Mouse (Mus musculus): Measurements from ENCODE around the gene Hbb-bs. TPM values are rescaled to one million over a fixed set of nuclear protein-coding genes. Genes with fewer than 3 reads are reported as not detected.
"Not testable (repeated sequence)": the region's sequence is repeated elsewhere in the genome, so short reads cannot be mapped to it uniquely, and the experiment has no call there.

Gene Hbb-bs
- polyA plus RNA-seq, 1 experiment from 2014 or later, result 21,711 TPM

- Histone ChIP-seq H3K9ac (no peak overlapping the region), H3K36me3 (no peaks in the 10 kb centered on the region), H3K27ac (replicated peaks) (peak overlapping the region; percentile 54), H3K9me3 (no peaks in the 10 kb centered on the region), H3K4me2 (peak overlapping the region; percentile 28), H3K4me1 (peaks cover 9% of the 10 kb centered on the region), H3K4me3 (peak overlapping the region; percentile 16; the same call in 1 of the 2 replicates), H3K27me3 (replicated peaks) (no peaks in the 10 kb centered on the region)
- no peak for ATAC-seq (ENCODE audit: extremely low read depth, insufficient number of reproducible peaks, low FRiP score, low TSS enrichment)
- WGBS, result 43% methylated on average over 1 of the region's 1 CpGs
These were observed 16.6 kb downstream of the Hbb-bs start for GRCm38 (mm10) chr7:103811223-103811845.

- H3K4me2 ChIP-seq, result no peak overlapping the region; the same call in 1 of the 2 replicates
- no peaks in the 10 kb centered on the region for H3K9me3 ChIP-seq
- H3K9ac ChIP-seq, result no peak overlapping the region
- H3K27ac ChIP-seq (replicated peaks), result no peak overlapping the region
- H3K4me3 ChIP-seq, result no peak overlapping the region
- no peaks in the 10 kb centered on the region for H3K36me3 ChIP-seq
- no peak for ATAC-seq (ENCODE audit: extremely low read depth, insufficient number of reproducible peaks, low FRiP score, low TSS enrichment)
- WGBS, result 66% methylated on average over 3 of the region's 3 CpGs
- no peaks in the 10 kb centered on the region for H3K27me3 ChIP-seq (replicated peaks)
- peaks cover 9% of the 10 kb centered on the region for H3K4me1 ChIP-seq
These were observed 17.1 kb downstream of the Hbb-bs start for GRCm38 (mm10) chr7:103810746-103811145.

GRCm38 (mm10) chr7:103810296-103810695 is 17.6 kb downstream of the Hbb-bs start:
- H3K9me3 ChIP-seq, result no peaks in the 10 kb centered on the region
- H3K4me1 ChIP-seq, result peaks cover 9% of the 10 kb centered on the region
- H3K9ac ChIP-seq, result no peak overlapping the region
- H3K27ac ChIP-seq (replicated peaks), result no peak overlapping the region
- peak overlapping the region; percentile 29; the same call in 1 of the 2 replicates for H3K4me2 ChIP-seq
- no peak overlapping the region for H3K4me3 ChIP-seq
- ATAC-seq (ENCODE audit: extremely low read depth, insufficient number of reproducible peaks, low FRiP score, low TSS enrichment), result no peak
- H3K36me3 ChIP-seq, result no peaks in the 10 kb centered on the region
- no peaks in the 10 kb centered on the region for H3K27me3 ChIP-seq (replicated peaks)
- WGBS, result 68% methylated on average over 1 of the region's 1 CpGs

GRCm38 (mm10) chr7:103809801-103810155 is 18.1 kb downstream of the Hbb-bs start:
- WGBS, result 37% methylated on average over 1 of the region's 1 CpGs
- Histone ChIP-seq H3K9ac (no peak overlapping the region), H3K4me3 (no peak overlapping the region), H3K9me3 (no peaks in the 10 kb centered on the region), H3K36me3 (no peaks in the 10 kb centered on the region), H3K27me3 (replicated peaks) (no peaks in the 10 kb centered on the region), H3K4me2 (peak overlapping the region; percentile 29), H3K4me1 (peaks cover 9% of the 10 kb centered on the region), H3K27ac (replicated peaks) (peak overlapping the region; percentile 50; the same call in 1 of the 2 replicates)
- ATAC-seq (ENCODE audit: extremely low read depth, insufficient number of reproducible peaks, low FRiP score, low TSS enrichment), result no peak

GRCm38 (mm10) chr7:103808971-103809800 is 18.7 kb downstream of the Hbb-bs start:
- peak overlapping the region; percentile 50; the same call in 1 of the 2 replicates for H3K27ac ChIP-seq (replicated peaks)
- H3K27me3 ChIP-seq (replicated peaks), result no peaks in the 10 kb centered on the region
- no peak overlapping the region for H3K4me3 ChIP-seq
- H3K36me3 ChIP-seq, result no peaks in the 10 kb centered on the region
- no peak overlapping the region; the same call in 1 of the 2 replicates for H3K9ac ChIP-seq
- no peak for ATAC-seq (ENCODE audit: extremely low read depth, insufficient number of reproducible peaks, low FRiP score, low TSS enrichment)
- H3K9me3 ChIP-seq, result no peaks in the 10 kb centered on the region
- WGBS, result 28% methylated on average over 5 of the region's 5 CpGs
- H3K4me2 ChIP-seq, result peak overlapping the region; percentile 29
- peaks cover 9% of the 10 kb centered on the region for H3K4me1 ChIP-seq

- H3K4me1 ChIP-seq; H3K27me3 ChIP-seq (replicated peaks); H3K9me3 ChIP-seq; H3K9ac ChIP-seq; H3K36me3 ChIP-seq; H3K4me2 ChIP-seq; ATAC-seq (ENCODE audit: extremely low read depth, insufficient number of reproducible peaks, low FRiP score, low TSS enrichment); H3K27ac ChIP-seq (replicated peaks); H3K4me3 ChIP-seq: not testable (repeated sequence)
- WGBS, result 54% methylated on average over 2 of the region's 2 CpGs
These were observed 19.8 kb downstream of the Hbb-bs start for GRCm38 (mm10) chr7:103808120-103808519.

GRCm38 (mm10) chr7:103806856-103807255 is 21.0 kb downstream of the Hbb-bs start:
- WGBS, result 63% methylated on average over 1 of the region's 1 CpGs
- Histone ChIP-seq H3K4me3 (no peak overlapping the region), H3K27ac (replicated peaks) (no peak overlapping the region), H3K9ac (no peak overlapping the region), H3K36me3 (no peaks in the 10 kb centered on the region), H3K9me3 (0 out of 2 replicates have a peak, but pooled peaks cover 2% of the 10 kb centered on the region), H3K27me3 (replicated peaks) (no peaks in the 10 kb centered on the region), H3K4me2 (no peak overlapping the region), H3K4me1 (peaks cover 9% of the 10 kb centered on the region)
- no peak for ATAC-seq (ENCODE audit: extremely low read depth, insufficient number of reproducible peaks, low FRiP score, low TSS enrichment)

GRCm38 (mm10) chr7:103792669-103793388 is 35.1 kb downstream of the Hbb-bs start:
- H3K4me3 ChIP-seq, result no peak overlapping the region
- WGBS, result 22% methylated on average over 4 of the region's 4 CpGs
- no peaks in the 10 kb centered on the region for H3K36me3 ChIP-seq
- no peaks in the 10 kb centered on the region for H3K4me1 ChIP-seq
- no peak overlapping the region for H3K4me2 ChIP-seq
- no peak; the same call in 1 of the 2 replicates for ATAC-seq (ENCODE audit: extremely low read depth, insufficient number of reproducible peaks, low FRiP score, low TSS enrichment)
- no peak overlapping the region for H3K9ac ChIP-seq
- no peak overlapping the region for H3K27ac ChIP-seq (replicated peaks)
- no peaks in the 10 kb centered on the region for H3K9me3 ChIP-seq
- no peaks in the 10 kb centered on the region for H3K27me3 ChIP-seq (replicated peaks)

- Histone ChIP-seq H3K9ac (no peak within 1 kb of the TSS), H3K9me3 (no peaks in the 10 kb centered on the region), H3K27ac (replicated peaks) (no peak within 1 kb of the TSS), H3K36me3 (no peaks in the 10 kb centered on the region), H3K4me2 (no peak within 1 kb of the TSS), H3K4me1 (no peaks in the 10 kb centered on the region), H3K4me3 (no peak within 1 kb of the TSS), H3K27me3 (replicated peaks) (no peaks in the 10 kb centered on the region)
- no peak for ATAC-seq (ENCODE audit: extremely low read depth, insufficient number of reproducible peaks, low FRiP score, low TSS enrichment)
- WGBS, result 64% methylated on average over 3 of the region's 3 CpGs
These were observed 36.2 kb downstream of the Hbb-bs start, which contains the start of gene Olfr67 for GRCm38 (mm10) chr7:103791721-103792120. TSS of gene Olfr67 (minus strand) at chr7:103791821.

- Histone ChIP-seq H3K27me3 (replicated peaks) (no peaks in the 10 kb centered on the region), H3K4me1 (no peaks in the 10 kb centered on the region), H3K9ac (no peak within 1 kb of the TSS), H3K4me3 (no peak within 1 kb of the TSS), H3K9me3 (no peaks in the 10 kb centered on the region), H3K4me2 (no peak within 1 kb of the TSS), H3K27ac (replicated peaks) (no peak within 1 kb of the TSS), H3K36me3 (no peaks in the 10 kb centered on the region)
- WGBS, result 70% methylated on average over 3 of the region's 3 CpGs
- no peak for ATAC-seq (ENCODE audit: extremely low read depth, insufficient number of reproducible peaks, low FRiP score, low TSS enrichment)
These were observed 48.3 kb downstream of the Hbb-bs start, which contains the start of gene Olfr68 for GRCm38 (mm10) chr7:103779598-103779997. TSS of gene Olfr68 (minus strand) at chr7:103779698.

GRCm38 (mm10) chr7:103777652-103778051 is 50.2 kb downstream of the Hbb-bs start:
- H3K4me1 ChIP-seq; H3K4me2 ChIP-seq; H3K4me3 ChIP-seq; H3K9ac ChIP-seq; H3K27me3 ChIP-seq (replicated peaks); ATAC-seq (ENCODE audit: extremely low read depth, insufficient number of reproducible peaks, low FRiP score, low TSS enrichment); H3K9me3 ChIP-seq; H3K27ac ChIP-seq (replicated peaks); H3K36me3 ChIP-seq: not testable (repeated sequence)
- WGBS, result 57% methylated on average over 4 of the region's 4 CpGs
